Mouse (Mus musculus): ENCODE measurements around the gene Orc1.

Orc1 gene

DNA sequence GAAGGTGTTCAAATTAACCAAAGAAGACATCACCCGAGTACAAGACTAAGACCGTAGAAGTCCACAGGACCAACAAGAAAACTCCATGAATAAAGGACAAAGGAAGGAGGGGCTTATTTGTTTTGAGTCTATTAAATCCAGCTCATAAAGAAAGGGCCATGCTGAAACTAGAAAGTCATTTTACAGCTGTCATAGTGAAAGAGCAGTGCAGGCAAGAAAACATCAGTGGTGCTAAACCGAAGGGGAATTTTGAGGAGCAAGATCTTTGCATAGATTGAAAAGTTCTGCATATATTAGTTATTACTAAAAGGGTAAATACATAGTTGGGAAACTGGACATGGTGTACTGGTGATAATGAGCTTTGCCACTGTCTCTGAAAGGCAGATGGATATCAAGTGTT is 58.5 kb downstream of the Orc1 start:
- DNase-seq, result no peak

DNA sequence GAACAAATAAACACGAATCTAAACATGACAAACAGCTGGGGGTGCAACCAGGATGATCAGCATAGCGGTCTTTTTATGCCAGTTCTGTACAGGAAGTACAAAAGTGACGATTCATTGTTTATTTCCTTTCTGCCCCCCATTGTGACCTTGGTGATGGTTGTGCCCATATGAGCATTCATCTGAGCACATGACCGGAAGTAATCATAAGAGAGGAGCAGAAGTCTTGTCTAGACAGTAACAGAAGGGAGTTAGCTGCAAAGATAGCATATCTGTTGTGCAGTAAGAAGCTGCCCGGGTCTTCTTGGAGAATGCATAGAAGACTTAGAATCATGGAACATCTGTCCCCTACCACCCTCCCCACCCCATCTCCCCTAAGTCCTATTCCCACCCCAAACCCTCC is 59.5 kb downstream of the Orc1 start:
- no peak for DNase-seq

DNA sequence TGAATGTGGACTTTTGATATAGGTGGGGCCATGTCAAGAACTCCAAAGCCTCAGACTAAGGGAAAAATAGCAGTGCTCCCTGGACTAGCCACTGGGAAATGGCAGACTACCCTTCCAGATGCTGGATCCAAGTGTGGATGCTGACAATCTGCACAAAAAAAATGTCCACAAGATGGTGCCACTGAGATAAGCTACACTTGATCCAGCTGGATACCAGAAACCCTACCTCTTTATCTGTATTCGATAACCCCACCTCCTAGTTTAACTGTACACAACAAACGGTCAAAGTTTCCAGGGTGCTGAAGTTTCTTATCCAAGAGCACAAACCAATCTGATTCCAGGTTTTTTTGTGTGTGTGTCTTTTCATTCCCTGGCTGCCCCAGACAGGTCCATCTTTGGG is 85.2 kb downstream of the Orc1 start:
- DNase-seq, result no peak

Measured in kidney, adult 11 months (tissue).